Mouse (Mus musculus): ENCODE measurements around the gene Gm15517. TPM values are rescaled to one million over a fixed set of nuclear protein-coding genes. Genes with fewer than 3 reads are reported as not detected.
A peak's percentile ranks its signal among the peaks of the same experiment; 100 is the strongest.
"Not testable (repeated sequence)": the region's sequence is repeated elsewhere in the genome, so short reads cannot be mapped to it uniquely, and the experiment has no call there.

Gm15517 gene
- total RNA-seq, 2 experiments from 2014 or later = not detected

- TF ChIP-seq CTCF (conservative IDR thresholded peaks at IDR 0.05) = 0 out of 2 replicates have a peak, but pooled peaks have one; percentile 13
- DNase-seq (ENCODE audit: low spot score in 2 of 2) = no peak
- Histone ChIP-seq H3K27ac (no peak overlapping the region), H3K4me3 (no peak overlapping the region)
These were observed 14.3 kb downstream of the Gm15517 start for GRCm38 (mm10) chr7:44275546-44275945.

GRCm38 (mm10) chr7:44276461-44277249 lies 15.4 kb downstream of the Gm15517 start:
- no peak for TF ChIP-seq CTCF (conservative IDR thresholded peaks at IDR 0.05)
- H3K27ac ChIP-seq = no peak overlapping the region
- DNase-seq (ENCODE audit: low spot score in 2 of 2) = no peak
- H3K4me3 ChIP-seq = no peak overlapping the region

DNA sequence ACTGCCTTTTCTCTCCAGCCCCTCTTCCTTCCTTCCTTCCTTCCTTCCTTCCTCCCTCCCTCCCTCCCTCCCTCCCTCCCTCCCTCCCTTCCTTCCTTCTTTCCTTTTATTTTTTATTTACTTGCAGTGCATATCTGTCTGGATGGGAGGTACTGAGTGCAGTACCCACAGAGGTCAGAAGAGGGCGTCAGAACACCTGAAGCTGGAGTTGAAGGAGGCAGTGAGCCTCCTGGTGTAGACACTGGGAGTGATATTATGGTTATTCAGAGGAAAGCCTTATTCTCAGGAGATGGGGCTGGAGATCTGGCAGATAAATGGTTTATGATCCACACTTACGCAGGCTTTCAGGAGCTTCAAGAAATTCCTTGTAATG lies 16.0 kb downstream of the Gm15517 start:
- Histone ChIP-seq H3K4me3 (no peak overlapping the region), H3K27ac (no peak overlapping the region)
- peak; percentile 54 to 71 for DNase-seq (ENCODE audit: low spot score in 2 of 2)
- peak; percentile 74 for TF ChIP-seq CTCF (conservative IDR thresholded peaks at IDR 0.05)

GRCm38 (mm10) chr7:44280959-44281358 lies 19.7 kb downstream of the Gm15517 start:
- DNase-seq (ENCODE audit: low spot score in 2 of 2) = no peak
- Histone ChIP-seq H3K4me3 (no peak overlapping the region), H3K27ac (peak overlapping the region; percentile 54; the same call in 1 of the 2 replicates)
- TF ChIP-seq CTCF (conservative IDR thresholded peaks at IDR 0.05) = no peak

DNA sequence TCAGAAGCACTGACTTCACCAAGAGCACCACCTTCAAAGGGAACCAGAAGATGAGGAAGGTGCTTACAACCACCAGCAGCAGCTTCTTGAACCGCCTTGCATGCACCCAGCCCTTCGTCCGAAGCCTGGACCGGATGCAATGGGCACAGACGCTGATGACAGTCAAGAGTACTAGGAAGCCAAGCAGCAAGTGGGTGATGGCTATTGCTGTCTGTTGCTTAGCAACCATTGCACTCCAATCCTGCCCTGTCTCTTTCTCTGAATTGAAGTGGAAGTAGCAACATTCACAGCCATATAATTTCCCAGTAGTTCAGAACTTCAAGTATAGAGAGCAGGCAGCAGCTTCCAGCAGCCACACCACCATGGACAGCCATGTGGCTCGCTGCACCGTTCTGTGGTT lies 20.3 kb downstream of the Gm15517 start:
- TF ChIP-seq CTCF (conservative IDR thresholded peaks at IDR 0.05) = no peak
- DNase-seq (ENCODE audit: low spot score in 2 of 2) = no peak
- Histone ChIP-seq H3K4me3 (no peak overlapping the region), H3K27ac (peak overlapping the region; percentile 54; the same call in 1 of the 2 replicates)

GRCm38 (mm10) chr7:44287760-44288159 lies 26.5 kb downstream of the Gm15517 start:
- no peak overlapping the region for H3K27ac ChIP-seq
- H3K4me3 ChIP-seq = no peak overlapping the region
- no peak for TF ChIP-seq CTCF (conservative IDR thresholded peaks at IDR 0.05)
- DNase-seq (ENCODE audit: low spot score in 2 of 2) = no peak

GRCm38 (mm10) chr7:44290986-44291385 lies 29.7 kb downstream of the Gm15517 start:
- Histone ChIP-seq H3K27ac (no peak overlapping the region), H3K4me3 (no peak overlapping the region)
- no peak for DNase-seq (ENCODE audit: low spot score in 2 of 2)
- TF ChIP-seq CTCF (conservative IDR thresholded peaks at IDR 0.05) = no peak

DNA sequence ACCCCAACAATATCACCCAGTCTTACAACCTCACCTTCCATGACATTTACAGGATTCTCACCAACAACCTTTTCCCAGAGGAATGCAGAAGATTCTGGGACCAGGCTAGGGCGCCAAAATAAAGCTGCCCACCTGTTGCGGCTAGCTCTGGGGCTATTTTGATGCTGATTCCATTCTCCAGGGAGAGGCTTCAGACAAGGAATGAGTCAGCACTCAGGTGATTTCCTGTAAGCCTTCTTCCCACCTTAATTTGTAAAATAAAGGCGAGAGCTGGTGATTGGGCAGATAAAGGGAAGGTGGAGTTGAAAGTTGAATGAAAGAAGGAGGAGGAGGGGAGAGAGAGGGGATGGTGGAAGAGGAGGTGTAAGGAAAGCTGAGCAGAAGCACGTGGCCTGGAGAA lies 30.2 kb downstream of the Gm15517 start:
- no peak for DNase-seq (ENCODE audit: low spot score in 2 of 2)
- no peak overlapping the region for H3K27ac ChIP-seq
- no peak for TF ChIP-seq CTCF (conservative IDR thresholded peaks at IDR 0.05)
- no peak overlapping the region for H3K4me3 ChIP-seq

DNA sequence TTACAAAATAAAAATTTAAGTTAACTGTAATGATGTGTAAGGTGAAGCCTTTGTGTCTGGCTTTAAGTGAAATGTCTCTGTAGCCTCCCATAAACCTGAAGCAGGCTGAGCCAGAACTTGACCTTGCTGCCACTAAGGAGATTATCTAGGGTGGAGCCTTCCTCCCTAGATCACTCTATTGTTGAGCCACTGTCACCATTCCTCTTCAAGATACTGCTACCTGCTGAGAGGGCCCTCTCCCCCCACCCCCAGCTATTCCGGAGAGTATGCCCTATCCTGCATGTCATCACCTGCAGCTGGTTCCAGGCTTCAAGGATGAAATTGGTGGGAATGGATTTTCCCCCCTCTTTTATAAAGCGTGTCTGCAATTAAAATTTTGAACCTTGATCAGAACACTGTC lies 36.3 kb downstream of the Gm15517 start:
- H3K4me3 ChIP-seq; DNase-seq (ENCODE audit: low spot score in 2 of 2); H3K27ac ChIP-seq: not testable (repeated sequence)

DNA sequence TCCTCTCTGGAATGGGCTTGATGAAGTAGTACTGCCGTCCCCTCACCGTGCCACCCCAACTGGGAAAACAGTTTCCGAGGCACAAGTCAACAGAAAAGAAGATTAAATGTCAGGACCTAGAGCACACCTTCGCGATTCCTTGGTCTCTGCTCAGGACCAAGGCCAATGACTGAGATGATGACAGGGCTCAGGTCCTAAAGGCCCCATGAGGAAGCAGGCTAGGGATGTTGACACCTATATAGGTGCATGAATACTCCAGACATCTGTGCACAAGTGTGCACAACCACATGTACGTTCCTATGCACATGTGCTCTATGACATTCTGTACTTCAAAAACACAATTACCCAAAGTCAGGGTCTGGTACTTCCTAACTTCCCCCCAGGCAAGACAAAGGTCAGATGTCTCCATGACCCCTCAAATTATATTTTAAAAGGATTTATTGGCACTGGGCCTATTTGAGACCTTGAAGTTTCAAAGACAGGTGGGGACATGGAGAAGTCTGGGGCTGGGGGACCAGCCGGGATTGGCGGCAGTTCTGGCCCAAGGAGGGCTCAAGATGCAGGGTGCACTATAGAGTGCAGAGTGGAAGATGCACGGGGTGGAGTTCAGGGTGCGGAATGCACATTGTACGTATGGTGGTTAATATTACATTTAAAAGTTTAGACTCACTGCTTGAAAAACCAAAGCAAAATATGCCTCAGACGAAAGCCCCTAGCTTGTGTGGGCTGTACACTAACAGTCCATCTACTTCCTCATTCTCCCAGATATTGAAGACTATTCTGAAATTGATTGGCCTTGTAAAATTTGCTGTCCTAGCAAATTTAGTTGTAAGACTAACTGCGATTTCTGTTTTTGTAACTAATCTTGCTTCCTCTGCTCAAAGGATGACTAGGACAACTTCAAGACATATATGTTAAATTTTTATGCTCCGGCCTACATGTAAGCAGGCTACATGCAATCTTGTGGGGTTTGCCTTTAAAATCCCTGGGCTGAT lies 42.4 kb downstream of the Gm15517 start:
- no peak for TF ChIP-seq CTCF (conservative IDR thresholded peaks at IDR 0.05)
- Histone ChIP-seq H3K27ac (peak overlapping the region; percentile 96), H3K4me3 (peak overlapping the region; percentile 85)
- peak in 1 of 2 experiments; percentile 7 for DNase-seq (ENCODE audit: low spot score in 2 of 2)

DNA sequence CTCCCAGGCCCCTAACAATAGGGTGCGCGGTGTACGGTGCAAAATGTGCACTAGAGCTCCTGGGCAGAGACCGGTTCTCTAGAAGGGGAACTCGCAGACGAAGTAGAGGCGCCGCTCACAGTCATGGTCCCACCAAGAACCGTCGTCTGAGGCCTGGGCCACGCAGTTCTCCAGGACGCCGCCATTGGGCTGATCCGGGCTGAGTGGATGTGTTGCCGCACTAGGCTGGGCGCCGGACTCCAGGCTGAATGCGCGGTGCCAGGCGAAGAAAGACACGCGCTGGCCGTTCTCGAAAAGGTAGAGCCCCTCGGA lies 43.2 kb downstream of the Gm15517 start:
- Histone ChIP-seq H3K4me3 (peak overlapping the region; percentile 85), H3K27ac (peak overlapping the region; percentile 96)
- TF ChIP-seq CTCF (conservative IDR thresholded peaks at IDR 0.05) = no peak
- DNase-seq (ENCODE audit: low spot score in 2 of 2) = no peak

- peak overlapping the region; percentile 96 for H3K27ac ChIP-seq
- peak overlapping the region; percentile 85 for H3K4me3 ChIP-seq
- peak; percentile 47; the same call in 1 of the 2 replicates for TF ChIP-seq CTCF (conservative IDR thresholded peaks at IDR 0.05)
- DNase-seq (ENCODE audit: low spot score in 2 of 2) = peak; percentile 92 to 97
These were observed 43.8 kb downstream of the Gm15517 start for GRCm38 (mm10) chr7:44304775-44305641.
